Mouse (Mus musculus) liver, adult 2 months (tissue): ENCODE measurements around the gene Pax2.

ENCODE experiments used
- CTCF ChIP-seq: fragments of 200-500 bp; IDR thresholded peaks from 2 replicates; pipeline ENCODE4 v1.5.1; 2011; ENCODE audit warnings: low read depth, low read length, control low read depth
- POLR2A ChIP-seq: fragments of 200-500 bp; IDR thresholded peaks from 2 replicates; pipeline ENCODE4 v1.6.1; 2011; ENCODE audit warnings: low read length, control low read depth; ENCODE audit not compliant: insufficient read depth; ENCODE audit errors: extremely low read depth

GRCm38 (mm10) chr19:44791981-44792380 is 36.1 kb downstream of the Pax2 start:
- TF ChIP-seq POLR2A = no peak
- TF ChIP-seq CTCF = no peak
